Mouse (Mus musculus) hindbrain, embryonic 15.5 days (tissue): Measurements from ENCODE around the gene Selenbp1. TPM values are rescaled to one million over a fixed set of nuclear protein-coding genes. Genes with fewer than 3 reads are reported as not detected.
"Not testable (repeated sequence)": the region's sequence is repeated elsewhere in the genome, so short reads cannot be mapped to it uniquely, and the experiment has no call there.

Experiments
- ATAC-seq: fragments of 200-750 bp; cut with Nextera tagmentation; 2 replicates; pipeline ENCODE4 v1.8.0; 2017; ENCODE audit warnings: low read depth, moderate number of reproducible peaks, moderate TSS enrichment; ENCODE audit not compliant: low FRiP score
- H3K27ac ChIP-seq: fragments of 300-500 bp; sonication (generic); replicated peaks from 2 replicates; pipeline ENCODE4 v1.5.1; 2015; ENCODE audit warnings: mild to moderate bottlenecking, inconsistent platforms
- H3K27me3 ChIP-seq: fragments of 300-500 bp; sonication (generic); 2 replicates; pipeline ENCODE4 v1.6.1; 2015; ENCODE audit warnings: control low read depth, inconsistent platforms
- H3K36me3 ChIP-seq: fragments of 300-500 bp; sonication (generic); 2 replicates; pipeline ENCODE4 v1.6.1; 2015; ENCODE audit warnings: control low read depth, inconsistent platforms
- H3K4me1 ChIP-seq: fragments of 300-500 bp; sonication (generic); replicated peaks from 2 replicates; pipeline ENCODE4 v1.6.1; 2015; ENCODE audit warnings: control low read depth, inconsistent platforms
- H3K4me2 ChIP-seq: fragments of 300-500 bp; sonication (generic); 2 replicates; pipeline ENCODE4 v1.6.1; 2015; ENCODE audit warnings: moderate library complexity, mild to moderate bottlenecking, inconsistent platforms
- H3K4me3 ChIP-seq: fragments of 300-500 bp; sonication (generic); 2 replicates; pipeline ENCODE4 v1.5.1; 2015; ENCODE audit warnings: mild to moderate bottlenecking, inconsistent platforms
- H3K9ac ChIP-seq: fragments of 300-500 bp; sonication (generic); 2 replicates; pipeline ENCODE4 v1.6.1; 2015; ENCODE audit warnings: inconsistent platforms
- H3K9me3 ChIP-seq: fragments of 300-500 bp; sonication (generic); 2 replicates; pipeline ENCODE4 v1.6.1; 2016; ENCODE audit warnings: control low read depth, inconsistent platforms
- WGBS: fragments of 180-500 bp; shearing (Covaris S2); methylation state at CpG from one replicate; pipeline ENCODE4 v1.1.7; 2015; 5-methylcytosine and 5-hydroxymethylcytosine counted together
- polyA plus RNA-seq: library from polyadenylated mRNA; unstranded; fragments of >200 nt; fragmentation: Nextera tagmentation; extraction: Ambion mirVana; gene quantifications from 2 replicates; pipeline ENCODE4 v1.2.1, GENCODE M21; 2015

The Selenbp1 gene
- polyA plus RNA-seq, 1 experiment from 2014 or later = 15.5 TPM

DNA sequence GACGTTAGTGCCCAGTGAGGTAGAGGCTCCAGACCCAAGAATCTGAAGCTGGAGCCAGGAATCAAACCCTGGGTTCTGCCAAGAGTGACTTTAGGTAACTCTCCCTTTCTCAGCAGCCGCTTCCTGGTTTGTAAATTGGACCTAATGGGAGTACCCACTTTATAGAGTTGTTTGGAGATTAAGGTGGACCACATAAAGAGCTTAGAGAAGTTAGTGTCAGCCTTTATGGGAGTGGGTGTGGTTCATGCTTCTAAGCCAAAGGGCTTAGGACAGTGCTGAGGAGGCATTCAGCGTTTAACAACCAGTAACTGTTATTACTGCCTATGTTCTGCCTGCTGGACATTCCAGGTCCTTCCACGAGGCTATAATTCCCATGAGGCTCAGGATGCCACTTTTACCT is 14.0 kb upstream of the Selenbp1 start:
- no peak overlapping the region for H3K4me2 ChIP-seq
- H3K9ac ChIP-seq = no peak overlapping the region
- H3K4me3 ChIP-seq = no peak overlapping the region
- WGBS = 81% methylated on average over 4 of the region's 4 CpGs
- H3K36me3 ChIP-seq = no peaks in the 10 kb centered on the region
- no peaks in the 10 kb centered on the region for H3K4me1 ChIP-seq
- no peaks in the 10 kb centered on the region; the same call in 1 of the 2 replicates for H3K27me3 ChIP-seq
- no peak overlapping the region for H3K27ac ChIP-seq
- ATAC-seq = no peak
- H3K9me3 ChIP-seq = no peaks in the 10 kb centered on the region

DNA sequence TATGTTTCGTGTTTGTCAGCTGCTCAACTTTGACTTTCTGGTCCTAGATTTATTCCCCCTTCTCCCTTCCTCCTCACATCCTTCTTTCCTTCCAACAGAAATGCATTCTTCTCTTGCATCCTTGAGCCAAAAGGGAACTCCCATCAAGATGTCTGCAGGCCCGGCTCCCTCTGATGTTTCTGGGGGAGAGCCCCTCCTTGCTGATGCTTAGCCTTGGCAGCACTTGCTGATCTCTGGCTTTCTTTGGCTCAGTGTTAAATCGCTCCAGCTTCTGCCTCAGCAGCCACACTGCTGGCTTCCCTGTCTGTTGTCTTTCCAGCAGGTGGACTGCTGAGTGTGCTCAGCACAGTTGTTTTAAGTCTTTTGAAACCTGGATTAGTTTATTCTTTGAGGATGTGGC is 11.8 kb upstream of the Selenbp1 start:
- no peak overlapping the region for H3K4me3 ChIP-seq
- no peak overlapping the region for H3K4me2 ChIP-seq
- no peaks in the 10 kb centered on the region for H3K4me1 ChIP-seq
- H3K9me3 ChIP-seq = no peaks in the 10 kb centered on the region
- H3K27me3 ChIP-seq = no peaks in the 10 kb centered on the region; the same call in 1 of the 2 replicates
- H3K9ac ChIP-seq = no peak overlapping the region
- ATAC-seq = no peak
- H3K27ac ChIP-seq = no peak overlapping the region
- 47% methylated on average over 3 of the region's 3 CpGs for WGBS
- H3K36me3 ChIP-seq = no peaks in the 10 kb centered on the region

DNA sequence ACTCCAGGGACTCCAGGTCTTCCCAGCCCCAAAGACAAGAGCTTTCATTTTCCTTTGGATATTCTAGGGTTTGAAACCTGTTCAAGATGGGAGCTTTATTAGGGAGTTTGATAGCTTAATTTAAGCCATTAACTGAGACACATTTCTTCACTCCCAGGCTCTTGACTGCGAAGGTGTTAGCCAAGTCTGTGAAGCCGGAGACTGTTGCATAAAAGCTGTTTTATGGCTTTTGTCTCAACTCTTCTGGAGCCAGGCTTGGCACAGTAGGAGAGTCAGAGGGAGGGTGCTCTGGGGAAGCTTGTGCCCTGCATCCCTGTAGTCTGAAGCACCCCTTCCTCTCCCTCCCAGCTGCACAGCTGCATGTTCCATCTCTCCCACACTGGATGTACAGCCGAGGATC is 10.5 kb upstream of the Selenbp1 start:
- no peak overlapping the region for H3K4me2 ChIP-seq
- no peak overlapping the region for H3K27ac ChIP-seq
- no peaks in the 10 kb centered on the region; the same call in 1 of the 2 replicates for H3K27me3 ChIP-seq
- no peak overlapping the region for H3K4me3 ChIP-seq
- no peak for ATAC-seq
- H3K36me3 ChIP-seq = no peaks in the 10 kb centered on the region
- 52% methylated on average over 3 of the region's 3 CpGs for WGBS
- H3K9me3 ChIP-seq = no peaks in the 10 kb centered on the region
- no peak overlapping the region for H3K9ac ChIP-seq
- H3K4me1 ChIP-seq = no peaks in the 10 kb centered on the region

DNA sequence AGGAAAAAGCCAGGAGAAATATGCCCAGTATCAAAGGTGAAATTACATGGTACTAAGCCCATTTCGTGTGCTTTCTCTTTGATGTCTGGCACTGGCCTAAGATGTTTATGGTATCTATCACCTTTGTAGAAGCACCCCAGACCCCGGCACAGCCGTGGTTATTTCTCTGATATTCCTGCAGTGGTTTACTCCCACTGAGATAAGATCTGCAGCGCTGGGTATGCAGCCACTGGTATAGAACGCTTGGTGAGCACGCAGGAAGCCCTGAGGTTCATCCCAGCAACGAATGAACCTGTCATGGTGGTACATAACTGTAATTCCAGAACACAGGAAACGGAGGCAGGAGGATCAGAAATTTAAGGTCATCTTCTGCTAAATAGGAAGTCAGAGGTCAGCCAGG is 8.2 kb upstream of the Selenbp1 start:
- Histone ChIP-seq H3K4me1 (no peaks in the 10 kb centered on the region), H3K27ac (no peak overlapping the region), H3K4me2 (no peak overlapping the region), H3K9me3 (no peaks in the 10 kb centered on the region), H3K4me3 (no peak overlapping the region), H3K9ac (no peak overlapping the region), H3K27me3 (no peaks in the 10 kb centered on the region; the same call in 1 of the 2 replicates), H3K36me3 (no peaks in the 10 kb centered on the region)
- 84% methylated on average over 8 of the region's 8 CpGs for WGBS
- no peak for ATAC-seq

DNA sequence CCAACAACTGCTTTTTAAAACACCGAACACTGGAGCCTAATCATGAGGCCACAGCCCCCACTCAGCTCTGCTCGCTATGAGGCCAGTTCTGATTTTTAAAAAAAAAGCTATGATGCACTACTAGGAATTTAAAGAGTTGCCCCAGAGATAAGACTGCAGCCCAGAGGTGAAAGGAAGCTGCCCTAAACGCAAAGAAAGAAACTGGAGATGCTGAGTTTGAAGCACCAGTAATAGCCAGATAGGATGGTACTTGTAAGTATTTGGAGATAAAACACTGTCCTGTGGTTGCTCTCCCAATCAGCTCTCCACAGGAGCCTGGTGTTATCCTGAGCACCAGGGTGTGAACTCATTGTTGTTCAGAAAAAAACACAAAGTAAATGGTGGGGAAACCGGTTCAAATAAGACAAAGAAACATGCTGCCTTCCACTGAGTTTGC is 6.5 kb upstream of the Selenbp1 start:
- WGBS = 57% methylated on average over 4 of the region's 4 CpGs
- not testable (repeated sequence) for H3K27me3 ChIP-seq, H3K4me1 ChIP-seq, H3K9ac ChIP-seq, H3K27ac ChIP-seq, H3K36me3 ChIP-seq, ATAC-seq, H3K4me3 ChIP-seq, H3K4me2 ChIP-seq, H3K9me3 ChIP-seq

GRCm38 (mm10) chr3:94928979-94929378 is 3.9 kb upstream of the Selenbp1 start:
- 83% methylated on average over 4 of the region's 4 CpGs for WGBS
- H3K36me3 ChIP-seq, H3K4me3 ChIP-seq, H3K9ac ChIP-seq, H3K9me3 ChIP-seq, H3K4me2 ChIP-seq, H3K27ac ChIP-seq, H3K27me3 ChIP-seq, ATAC-seq: not testable (repeated sequence)
- peaks cover 11% of the 10 kb centered on the region; the same call in 1 of the 2 replicates for H3K4me1 ChIP-seq

- not testable (repeated sequence) for H3K4me2 ChIP-seq, H3K36me3 ChIP-seq, H3K27ac ChIP-seq, H3K4me3 ChIP-seq, H3K9ac ChIP-seq, H3K9me3 ChIP-seq, ATAC-seq, H3K27me3 ChIP-seq
- 48% methylated on average over 7 of the region's 7 CpGs for WGBS
- peaks cover 11% of the 10 kb centered on the region; the same call in 1 of the 2 replicates for H3K4me1 ChIP-seq
These were observed 2.2 kb upstream of the Selenbp1 start for GRCm38 (mm10) chr3:94930386-94931266.

DNA sequence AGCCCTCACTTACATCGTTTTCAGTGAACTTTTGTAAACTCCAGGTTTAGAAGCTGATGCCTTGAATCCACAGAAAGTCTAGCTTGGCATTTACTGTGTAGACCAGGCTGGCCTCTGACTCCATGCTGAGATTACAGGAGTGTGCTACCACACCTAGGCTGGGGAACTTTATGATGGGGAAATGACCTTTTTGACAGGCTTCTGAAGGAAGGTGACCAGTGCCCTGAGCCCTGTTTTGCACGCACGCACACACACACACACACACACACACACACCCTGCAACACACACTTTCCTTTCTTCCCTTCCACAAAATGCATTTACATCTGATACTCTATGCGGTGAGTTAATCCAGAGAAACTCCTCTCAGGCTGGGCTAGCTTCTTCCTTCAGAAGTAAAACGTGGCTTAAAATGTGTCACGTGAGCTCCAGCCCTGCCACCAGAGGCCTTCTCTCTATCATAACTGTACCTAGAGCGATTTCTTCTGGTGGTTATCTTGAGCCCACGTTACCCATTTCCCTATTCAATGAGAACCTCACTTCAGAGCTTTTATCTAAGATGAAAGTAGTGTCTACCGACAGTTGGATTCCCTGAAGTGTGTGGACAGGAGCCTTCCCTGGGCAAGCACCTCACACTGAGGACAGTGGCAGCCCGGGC is 1.3 kb upstream of the Selenbp1 start:
- not testable (repeated sequence) for H3K9ac ChIP-seq, ATAC-seq, H3K4me3 ChIP-seq, H3K4me2 ChIP-seq, H3K27ac ChIP-seq, H3K36me3 ChIP-seq, H3K9me3 ChIP-seq, H3K27me3 ChIP-seq
- 86% methylated on average over 10 of the region's 10 CpGs for WGBS
- peaks cover 11% of the 10 kb centered on the region; the same call in 1 of the 2 replicates for H3K4me1 ChIP-seq

DNA sequence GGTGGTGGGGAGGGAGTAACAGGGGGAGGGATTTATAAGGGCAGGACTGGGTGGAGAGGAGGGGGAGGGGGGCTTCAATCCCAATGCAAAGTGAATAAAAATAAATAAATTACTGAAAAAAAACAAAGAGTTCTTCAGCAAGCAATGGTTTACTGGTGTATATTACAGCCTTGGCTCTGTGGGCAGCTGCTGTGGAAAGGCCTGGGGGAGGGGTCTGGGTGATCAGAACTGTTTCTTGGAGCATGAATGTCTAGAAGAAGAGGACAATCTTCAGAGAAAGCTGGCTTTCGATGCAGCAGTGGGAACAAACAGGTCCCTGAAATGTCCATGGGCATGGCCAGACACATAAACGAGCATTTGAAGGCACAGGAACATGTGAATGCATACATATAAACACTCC is 577 bp upstream of the Selenbp1 start:
- not testable (repeated sequence) for H3K9me3 ChIP-seq, ATAC-seq, H3K36me3 ChIP-seq, H3K27me3 ChIP-seq, H3K9ac ChIP-seq, H3K4me3 ChIP-seq
- 68% methylated on average over 2 of the region's 2 CpGs for WGBS
- peak overlapping the region; percentile 54 for H3K4me2 ChIP-seq
- H3K27ac ChIP-seq = 0 out of 2 replicates have a peak overlapping the region, but pooled peaks have one; percentile 1
- peaks cover 11% of the 10 kb centered on the region; the same call in 1 of the 2 replicates for H3K4me1 ChIP-seq

DNA sequence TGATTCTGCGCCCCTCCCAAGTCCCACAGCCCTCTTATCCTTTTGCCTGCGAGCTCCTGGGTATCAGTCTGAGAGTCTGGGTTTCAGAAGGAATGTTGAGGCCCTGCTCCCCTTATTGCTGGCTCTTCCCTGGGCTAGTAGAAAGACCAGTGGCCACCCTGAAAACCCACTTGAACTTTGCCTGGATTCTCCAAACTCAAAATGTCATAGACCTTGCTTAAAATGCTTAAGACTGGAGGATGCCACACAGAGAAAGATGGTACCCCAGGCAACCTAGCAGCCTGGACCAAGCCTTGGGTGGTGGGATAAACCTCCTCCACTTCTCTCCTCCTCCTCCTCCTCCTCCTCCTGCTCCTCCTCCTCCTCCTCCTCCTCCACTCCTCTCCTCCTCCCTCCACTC is 748 bp downstream of the Selenbp1 start:
- WGBS = no CpG with 5 or more reads among the region's 2 CpGs
- not testable (repeated sequence) for H3K4me3 ChIP-seq, H3K36me3 ChIP-seq, H3K9me3 ChIP-seq, ATAC-seq, H3K4me2 ChIP-seq, H3K9ac ChIP-seq, H3K27ac ChIP-seq, H3K27me3 ChIP-seq
- H3K4me1 ChIP-seq = peaks cover 11% of the 10 kb centered on the region; the same call in 1 of the 2 replicates

DNA sequence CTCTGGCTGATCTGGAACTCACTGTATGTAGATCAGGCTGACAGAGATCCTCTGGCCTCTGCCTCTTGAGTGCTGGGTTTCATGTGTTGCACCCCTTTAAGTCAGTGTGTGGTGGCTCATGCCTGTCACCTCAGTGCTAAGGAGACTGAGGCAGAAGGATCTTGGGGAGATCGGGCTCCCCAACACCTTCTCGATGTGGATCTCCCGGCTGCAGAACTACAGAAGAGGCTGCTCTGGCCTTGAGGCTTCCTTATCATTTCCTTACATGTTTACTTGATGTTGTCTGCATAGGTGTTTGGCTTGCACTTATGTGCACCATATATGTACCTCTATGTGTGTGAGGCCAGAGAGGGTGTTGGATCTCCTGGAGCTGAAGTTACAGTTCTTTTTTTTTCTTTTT is 1.7 kb downstream of the Selenbp1 start:
- H3K36me3 ChIP-seq, H3K27ac ChIP-seq, H3K4me2 ChIP-seq, H3K27me3 ChIP-seq, H3K9ac ChIP-seq, ATAC-seq, H3K4me3 ChIP-seq, H3K9me3 ChIP-seq: not testable (repeated sequence)
- peaks cover 11% of the 10 kb centered on the region; the same call in 1 of the 2 replicates for H3K4me1 ChIP-seq
- WGBS = 100% methylated on average over 3 of the region's 3 CpGs

- ATAC-seq, H3K36me3 ChIP-seq, H3K27me3 ChIP-seq, H3K4me3 ChIP-seq, H3K9ac ChIP-seq, H3K9me3 ChIP-seq, H3K27ac ChIP-seq, H3K4me2 ChIP-seq: not testable (repeated sequence)
- H3K4me1 ChIP-seq = peaks cover 11% of the 10 kb centered on the region; the same call in 1 of the 2 replicates
- WGBS = 80% methylated on average over 3 of the region's 3 CpGs
These were observed 2.5 kb downstream of the Selenbp1 start for GRCm38 (mm10) chr3:94935332-94935731.
